Mouse (Mus musculus): ENCODE data around the gene Rd3l. TPM values are rescaled to one million over a fixed set of nuclear protein-coding genes. Genes with fewer than 3 reads are reported as not detected.
"Not testable (repeated sequence)": the region's sequence is repeated elsewhere in the genome, so short reads cannot be mapped to it uniquely, and the experiment has no call there.

Rd3l gene
- polyA plus RNA-seq, 1 experiment from 2014 or later = 0.26 TPM

DNA sequence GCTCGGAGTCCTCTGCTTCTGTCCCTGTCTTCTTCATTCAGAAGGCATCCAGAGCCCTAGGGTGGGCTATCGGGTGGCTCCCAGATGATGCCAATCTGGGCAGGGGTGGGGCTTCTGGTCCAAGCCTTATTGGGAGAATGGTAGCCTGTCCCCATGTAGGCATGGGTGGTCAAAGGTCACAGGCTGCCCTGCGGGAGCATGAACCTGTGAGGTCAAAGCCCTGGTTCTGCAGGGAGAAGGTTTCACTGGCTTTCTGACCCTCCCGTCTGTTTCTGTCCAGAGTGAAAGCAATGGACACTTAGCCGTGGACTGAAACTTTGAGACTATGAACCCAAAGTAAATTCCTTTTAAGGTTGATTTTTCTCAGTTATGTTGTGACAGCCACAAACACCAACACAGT lies 24.9 kb downstream of the Rd3l start:
- Histone ChIP-seq H3K9me3 (0 out of 2 replicates have a peak, but pooled peaks cover 3% of the 10 kb centered on the region), H3K4me1 (peaks cover 20% of the 10 kb centered on the region), H3K27ac (no peak overlapping the region), H3K36me3 (peaks cover 24% of the 10 kb centered on the region), H3K27me3 (ENCODE audit: insufficient read depth, poor library complexity, severe bottlenecking) (no peaks in the 10 kb centered on the region), H3K4me3 (no peak overlapping the region)
- 77% methylated on average over 5 of the region's 5 CpGs for WGBS
- no peak for DNase-seq (ENCODE audit: low spot score)

DNA sequence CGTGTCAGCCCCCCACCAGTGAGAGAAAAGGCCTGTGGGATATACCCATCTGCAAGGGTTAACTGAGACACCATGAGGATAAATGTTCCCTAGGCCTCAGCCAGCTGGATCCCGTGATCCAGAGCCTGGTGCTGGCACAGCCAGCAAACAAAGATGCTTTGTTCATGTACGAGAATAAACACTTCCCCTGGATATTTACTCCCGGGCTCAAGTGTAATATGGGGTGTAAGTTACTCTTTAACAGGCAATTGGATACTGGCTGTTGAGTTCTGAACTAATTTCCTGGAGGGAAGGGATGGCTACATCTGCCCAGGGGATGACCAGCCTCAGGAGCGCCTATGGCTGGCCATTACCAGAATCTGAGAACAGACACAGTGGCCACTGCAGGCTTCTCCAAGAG lies 29.4 kb downstream of the Rd3l start:
- no peaks in the 10 kb centered on the region for H3K36me3 ChIP-seq
- no peaks in the 10 kb centered on the region for H3K27me3 ChIP-seq (ENCODE audit: insufficient read depth, poor library complexity, severe bottlenecking)
- H3K4me3 ChIP-seq = no peak overlapping the region
- H3K4me1 ChIP-seq = peaks cover 13% of the 10 kb centered on the region
- no peak overlapping the region; the same call in 1 of the 2 replicates for H3K27ac ChIP-seq
- no peak for DNase-seq (ENCODE audit: low spot score)
- WGBS = 58% methylated on average over 5 of the region's 5 CpGs
- no peaks in the 10 kb centered on the region for H3K9me3 ChIP-seq

DNA sequence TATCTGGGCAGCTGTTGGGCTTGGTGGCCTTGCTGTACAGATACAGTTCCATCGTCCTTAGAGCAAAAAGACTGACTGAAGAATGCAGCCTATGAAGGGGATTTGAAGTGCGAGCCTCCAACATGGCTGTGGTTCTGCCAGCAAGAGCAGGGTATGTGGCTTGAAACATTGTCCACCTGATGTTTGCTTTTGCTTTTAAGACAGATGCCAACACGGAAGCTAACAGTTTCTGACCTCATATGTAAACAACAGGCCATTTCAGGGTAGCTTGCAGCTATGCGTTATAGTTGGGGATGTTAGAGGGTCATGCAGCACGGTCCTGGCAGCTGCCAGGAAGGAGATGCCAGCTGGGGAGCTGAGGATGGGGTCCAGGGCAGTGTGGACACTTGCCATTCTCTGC lies 30.6 kb downstream of the Rd3l start:
- Histone ChIP-seq H3K4me3 (no peak overlapping the region), H3K36me3 (no peaks in the 10 kb centered on the region), H3K9me3 (no peaks in the 10 kb centered on the region), H3K27me3 (ENCODE audit: insufficient read depth, poor library complexity, severe bottlenecking) (no peaks in the 10 kb centered on the region), H3K4me1 (peaks cover 22% of the 10 kb centered on the region), H3K27ac (0 out of 2 replicates have a peak overlapping the region, but pooled peaks have one; percentile 42)
- 73% methylated on average over 5 of the region's 5 CpGs for WGBS
- no peak for DNase-seq (ENCODE audit: low spot score)

DNA sequence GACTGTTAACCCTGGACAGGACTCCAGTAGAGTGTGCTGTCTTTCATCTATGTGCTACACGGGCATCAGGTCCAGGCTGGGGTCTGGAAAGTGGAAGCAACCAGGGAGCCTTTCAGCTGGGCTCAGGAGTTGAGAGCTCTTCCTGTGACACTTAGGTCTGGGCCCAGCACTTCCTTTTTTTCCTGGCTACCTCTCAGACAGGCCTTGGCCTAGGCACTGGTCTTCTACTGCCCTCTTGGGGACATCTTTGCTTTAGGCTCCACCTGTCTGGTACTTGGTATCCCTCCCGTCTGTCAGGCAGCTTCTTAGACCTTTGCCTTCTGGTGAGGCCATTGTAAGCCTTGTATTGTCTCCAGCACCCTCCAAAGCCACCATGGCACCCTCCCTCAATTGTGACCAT lies 34.4 kb downstream of the Rd3l start:
- 16% methylated on average over 2 of the region's 2 CpGs for WGBS
- H3K27ac ChIP-seq = peak overlapping the region; percentile 75
- peak; percentile 90 for DNase-seq (ENCODE audit: low spot score)
- H3K4me1 ChIP-seq = peaks cover 50% of the 10 kb centered on the region
- no peak overlapping the region for H3K4me3 ChIP-seq
- H3K27me3 ChIP-seq (ENCODE audit: insufficient read depth, poor library complexity, severe bottlenecking) = no peaks in the 10 kb centered on the region
- H3K36me3 ChIP-seq = no peaks in the 10 kb centered on the region
- H3K9me3 ChIP-seq = no peaks in the 10 kb centered on the region

DNA sequence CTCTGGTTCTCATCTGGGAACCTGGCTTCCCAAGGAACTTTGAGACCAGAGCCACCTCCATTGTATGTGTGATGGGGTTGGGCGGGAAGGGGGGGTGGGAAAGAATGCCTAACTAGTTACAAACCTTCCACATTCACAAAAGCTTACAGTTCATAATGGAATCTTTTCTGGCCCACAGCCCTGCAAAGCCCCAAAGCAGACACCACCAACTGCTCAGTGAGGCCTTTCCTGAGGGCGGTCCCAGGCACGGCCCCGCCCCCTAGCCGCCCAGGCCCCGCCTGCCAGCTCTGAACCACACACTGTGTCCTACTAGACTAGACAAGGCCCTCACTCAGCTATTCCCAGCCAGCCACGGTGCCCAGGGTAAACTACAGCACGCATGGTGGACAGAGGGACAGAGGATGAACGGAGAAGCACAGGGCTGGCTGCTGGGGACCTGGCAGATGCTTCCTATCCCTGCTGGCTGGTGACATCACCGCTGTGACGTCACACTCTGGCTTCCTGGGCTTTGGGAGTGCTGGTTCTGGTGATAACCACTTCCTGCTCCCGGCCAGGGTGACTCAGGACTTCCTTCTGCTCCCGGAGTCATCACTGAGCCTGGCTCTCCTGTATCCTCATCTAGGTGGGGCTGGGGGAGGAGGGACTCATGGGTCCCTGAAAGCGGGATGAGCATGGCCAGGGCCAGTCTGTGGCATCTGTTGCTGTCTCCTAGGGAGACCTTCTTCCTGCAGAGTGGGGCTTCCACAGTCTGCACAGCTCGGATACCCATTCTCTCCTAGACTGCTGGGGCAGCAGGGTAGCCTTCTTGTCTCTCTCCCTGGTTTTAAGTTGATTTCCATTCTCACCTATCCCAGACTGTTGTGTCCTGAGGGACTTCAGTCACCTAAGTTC lies 35.1 kb downstream of the Rd3l start:
- peaks cover 44% of the 10 kb centered on the region for H3K4me1 ChIP-seq
- DNase-seq (ENCODE audit: low spot score); H3K9me3 ChIP-seq; H3K36me3 ChIP-seq; H3K27me3 ChIP-seq (ENCODE audit: insufficient read depth, poor library complexity, severe bottlenecking): not testable (repeated sequence)
- H3K27ac ChIP-seq = peak overlapping the region; percentile 89
- H3K4me3 ChIP-seq = peak overlapping the region; percentile 27
- 42% methylated on average over 13 of the region's 15 CpGs for WGBS

DNA sequence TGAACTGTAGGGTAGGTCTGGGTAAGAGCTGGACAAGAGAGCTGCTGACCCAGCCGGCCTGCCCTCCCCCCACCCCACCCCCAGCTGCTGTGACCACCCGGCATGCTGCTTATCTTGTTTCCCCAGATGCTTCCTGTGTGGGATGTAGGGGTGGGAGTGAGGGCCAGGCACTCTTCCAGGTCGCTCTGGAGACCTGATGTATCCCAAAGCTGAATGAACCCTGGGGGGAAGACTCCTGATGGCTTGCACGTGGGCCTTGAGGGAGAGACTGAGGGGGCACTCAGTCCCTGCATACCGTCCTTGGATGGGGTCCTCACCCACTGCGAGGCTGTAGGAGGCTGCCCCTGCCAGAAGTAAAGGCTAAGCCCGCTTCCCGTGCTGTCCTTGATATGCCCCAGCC lies 36.0 kb downstream of the Rd3l start:
- no peaks in the 10 kb centered on the region for H3K9me3 ChIP-seq
- H3K4me3 ChIP-seq = peak overlapping the region; percentile 27
- peaks cover 52% of the 10 kb centered on the region for H3K4me1 ChIP-seq
- H3K27ac ChIP-seq = peak overlapping the region; percentile 89
- DNase-seq (ENCODE audit: low spot score) = peak; percentile 91
- no peaks in the 10 kb centered on the region for H3K36me3 ChIP-seq
- no peaks in the 10 kb centered on the region for H3K27me3 ChIP-seq (ENCODE audit: insufficient read depth, poor library complexity, severe bottlenecking)
- 19% methylated on average over 8 of the region's 8 CpGs for WGBS

DNA sequence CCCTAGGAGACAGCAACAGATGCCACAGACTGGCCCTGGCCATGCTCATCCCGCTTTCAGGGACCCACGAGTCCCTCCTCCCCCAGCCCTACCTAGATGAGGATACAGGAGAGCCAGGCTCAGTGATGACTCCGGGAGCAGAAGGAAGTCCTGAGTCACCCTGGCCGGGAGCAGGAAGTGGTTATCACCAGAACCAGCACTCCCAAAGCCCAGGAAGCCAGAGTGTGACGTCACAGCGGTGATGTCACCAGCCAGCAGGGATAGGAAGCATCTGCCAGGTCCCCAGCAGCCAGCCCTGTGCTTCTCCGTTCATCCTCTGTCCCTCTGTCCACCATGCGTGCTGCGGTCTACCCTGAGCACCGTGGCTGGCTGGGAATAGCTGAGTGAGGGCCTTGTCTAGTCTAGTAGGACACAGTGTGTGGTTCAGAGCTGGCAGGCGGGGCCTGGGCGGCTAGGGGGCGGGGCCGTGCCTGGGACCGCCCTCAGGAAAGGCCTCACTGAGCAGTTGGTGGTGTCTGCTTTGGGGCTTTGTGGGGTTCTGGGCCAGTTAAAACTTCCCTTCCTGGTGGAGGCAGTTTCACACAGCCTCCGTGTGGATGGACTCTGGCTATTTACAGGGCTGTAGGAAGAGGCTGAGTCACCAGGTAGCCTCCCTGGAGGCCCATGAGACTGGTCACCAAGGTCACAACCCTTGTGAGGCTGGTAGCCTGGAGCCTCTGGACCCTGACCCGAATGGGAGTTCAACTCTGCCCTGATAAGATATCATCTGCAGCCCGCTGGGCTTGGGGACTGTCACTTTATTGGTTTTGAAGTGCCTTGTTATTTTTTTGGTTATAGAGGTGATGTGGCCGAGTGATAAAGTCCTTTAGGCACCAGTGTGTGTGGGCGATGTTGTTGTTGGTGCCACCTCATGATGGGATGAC lies 36.8 kb downstream of the Rd3l start:
- Histone ChIP-seq H3K27ac (peak overlapping the region; percentile 89), H3K4me1 (peaks cover 54% of the 10 kb centered on the region), H3K4me3 (peak overlapping the region; percentile 37)
- H3K27me3 ChIP-seq (ENCODE audit: insufficient read depth, poor library complexity, severe bottlenecking); DNase-seq (ENCODE audit: low spot score); H3K36me3 ChIP-seq; H3K9me3 ChIP-seq: not testable (repeated sequence)
- 38% methylated on average over 16 of the region's 20 CpGs for WGBS

DNA sequence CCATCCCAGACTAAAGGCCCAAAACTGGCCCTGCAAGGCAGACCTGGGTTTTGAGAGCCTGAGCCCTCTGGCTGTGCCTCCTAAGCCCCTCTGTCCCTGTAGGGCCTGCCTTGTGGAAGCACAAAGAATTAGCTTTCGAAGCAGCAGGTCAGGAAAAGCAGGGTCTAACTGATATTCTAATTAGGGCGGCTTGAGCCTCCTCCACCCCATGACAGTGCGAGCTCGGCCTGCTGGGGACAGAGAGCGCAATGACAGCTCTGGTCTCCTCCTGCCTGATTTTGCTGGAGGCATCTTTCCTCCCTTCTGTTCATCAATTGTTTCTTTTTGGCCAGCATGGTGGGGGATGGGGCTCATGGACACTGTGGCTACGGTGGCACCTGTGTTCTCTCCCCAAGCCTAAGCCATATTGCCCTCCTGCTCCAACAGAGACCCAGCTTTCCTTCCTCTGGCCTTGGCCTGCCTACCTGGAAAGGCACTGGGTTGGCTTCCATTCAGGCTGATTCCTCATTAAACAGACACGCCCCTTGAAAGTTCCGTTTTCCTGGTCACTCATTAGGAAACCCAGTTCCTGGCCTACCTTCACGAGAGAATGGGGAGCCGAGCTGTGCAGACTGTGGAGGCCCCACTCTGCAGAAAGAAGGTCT lies 37.6 kb downstream of the Rd3l start:
- WGBS = 62% methylated on average over 10 of the region's 10 CpGs
- H3K4me3 ChIP-seq = peak overlapping the region; percentile 37
- no peak for DNase-seq (ENCODE audit: low spot score)
- no peaks in the 10 kb centered on the region for H3K9me3 ChIP-seq
- H3K27ac ChIP-seq = peak overlapping the region; percentile 84
- peaks cover 61% of the 10 kb centered on the region for H3K4me1 ChIP-seq
- H3K36me3 ChIP-seq = no peaks in the 10 kb centered on the region
- H3K27me3 ChIP-seq (ENCODE audit: insufficient read depth, poor library complexity, severe bottlenecking) = no peaks in the 10 kb centered on the region

DNA sequence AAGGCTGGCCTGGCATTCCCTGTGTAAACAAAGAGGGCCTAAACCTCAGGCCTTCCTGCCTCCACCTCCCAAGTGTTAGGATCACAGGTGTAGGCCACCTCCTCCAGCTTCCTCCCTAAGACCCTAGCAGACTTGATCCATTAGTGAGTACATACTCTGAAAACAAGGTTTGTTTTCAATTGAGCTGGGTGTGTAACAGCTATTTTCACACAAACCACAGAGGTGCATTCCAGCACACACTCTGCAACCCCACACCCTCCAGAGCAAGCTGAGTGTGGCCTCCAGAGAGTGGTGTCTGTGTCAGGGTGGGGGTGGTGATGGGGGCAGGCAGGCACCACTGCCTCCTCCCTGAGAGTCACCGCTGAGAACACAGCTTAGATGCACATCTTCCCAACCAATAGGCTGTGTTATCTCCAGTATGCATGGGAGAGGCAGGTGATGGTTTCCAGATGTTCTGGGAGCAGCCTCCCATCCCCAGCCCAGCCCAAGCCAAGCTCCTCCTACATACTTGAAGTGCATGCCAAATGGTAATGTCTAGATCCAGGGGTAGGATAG lies 42.4 kb downstream of the Rd3l start:
- no peaks in the 10 kb centered on the region for H3K27me3 ChIP-seq (ENCODE audit: insufficient read depth, poor library complexity, severe bottlenecking)
- peak overlapping the region; percentile 74 for H3K27ac ChIP-seq
- H3K4me3 ChIP-seq = no peak overlapping the region
- peaks cover 61% of the 10 kb centered on the region for H3K4me1 ChIP-seq
- no peaks in the 10 kb centered on the region for H3K36me3 ChIP-seq
- 11% methylated on average over 1 of the region's 1 CpGs for WGBS
- no peak for DNase-seq (ENCODE audit: low spot score)
- no peaks in the 10 kb centered on the region for H3K9me3 ChIP-seq

DNA sequence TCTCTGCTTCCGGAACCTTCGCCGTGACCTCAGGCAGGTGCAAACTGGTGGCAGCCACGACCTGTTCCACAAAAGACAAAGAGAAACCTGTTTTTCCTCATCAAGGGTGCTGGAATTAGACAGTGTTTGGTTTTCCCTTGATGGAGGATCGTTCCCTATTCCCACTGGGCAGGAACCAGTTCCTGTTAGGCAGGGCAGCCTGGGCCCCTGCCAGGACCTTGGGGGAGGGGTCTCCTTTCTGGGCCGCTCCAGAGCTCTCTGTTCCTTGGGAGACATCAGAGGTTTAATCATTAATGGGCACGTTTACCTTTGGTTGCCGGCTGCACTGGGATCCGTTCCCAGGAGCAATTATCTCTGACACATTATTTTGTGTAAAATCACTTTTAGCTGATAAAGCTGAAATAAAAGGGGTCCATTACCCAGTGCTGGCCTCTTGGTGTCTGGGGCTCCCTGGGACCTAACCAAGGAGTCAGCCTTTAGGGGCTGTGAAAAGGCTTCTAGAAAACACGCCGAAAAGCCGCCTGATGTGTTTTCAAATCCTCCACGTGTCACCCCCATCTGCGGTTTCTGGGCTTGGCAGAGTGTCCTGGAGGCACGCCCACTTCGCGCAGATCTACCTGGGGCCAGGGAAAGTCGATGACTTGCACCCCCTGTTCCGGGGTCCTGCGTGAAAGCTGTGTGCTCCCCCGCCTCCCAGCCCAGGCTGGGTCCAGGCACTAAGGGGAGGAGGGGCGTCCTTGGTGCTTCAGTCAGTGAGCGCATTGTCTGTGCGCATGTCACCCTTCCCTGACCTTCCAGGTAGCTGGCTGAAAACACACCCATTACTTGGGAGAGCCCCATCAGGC lies 44.2 kb downstream of the Rd3l start:
- H3K27me3 ChIP-seq (ENCODE audit: insufficient read depth, poor library complexity, severe bottlenecking) = no peaks in the 10 kb centered on the region
- no peak for DNase-seq (ENCODE audit: low spot score)
- peak overlapping the region; percentile 74 for H3K27ac ChIP-seq
- 39% methylated on average over 24 of the region's 24 CpGs for WGBS
- peaks cover 64% of the 10 kb centered on the region for H3K4me1 ChIP-seq
- H3K9me3 ChIP-seq = no peaks in the 10 kb centered on the region
- no peaks in the 10 kb centered on the region for H3K36me3 ChIP-seq
- H3K4me3 ChIP-seq = no peak overlapping the region

DNA sequence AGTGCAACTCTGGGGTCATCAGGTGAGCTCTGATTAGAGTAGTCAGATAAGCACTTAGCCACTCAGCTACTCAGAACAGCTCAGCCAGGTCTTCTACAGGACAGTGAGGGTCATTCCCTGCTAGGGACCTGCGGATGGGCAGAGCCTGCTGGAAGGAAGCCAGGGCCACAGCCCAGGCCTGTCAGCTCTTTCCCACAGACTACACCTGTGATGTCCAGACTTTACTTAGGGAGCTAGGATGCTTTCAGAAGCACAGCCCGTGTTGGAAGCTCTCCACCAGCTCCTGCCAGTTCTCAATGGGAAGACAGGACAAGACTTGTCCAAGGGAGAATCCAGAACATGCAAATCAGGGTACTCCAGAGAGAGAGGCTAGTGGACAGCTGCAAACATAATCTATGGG lies 47.1 kb downstream of the Rd3l start:
- Histone ChIP-seq H3K27me3 (ENCODE audit: insufficient read depth, poor library complexity, severe bottlenecking) (no peaks in the 10 kb centered on the region), H3K27ac (peak overlapping the region; percentile 73), H3K4me1 (peaks cover 60% of the 10 kb centered on the region), H3K4me3 (no peak overlapping the region), H3K9me3 (no peaks in the 10 kb centered on the region), H3K36me3 (no peaks in the 10 kb centered on the region)
- DNase-seq (ENCODE audit: low spot score) = no peak
- WGBS = 74% methylated on average over 2 of the region's 2 CpGs

All from heart, embryonic 10.5 days (tissue).